Mouse (Mus musculus) hindbrain, embryonic 15.5 days (tissue): ENCODE data around the gene Tbc1d10a. TPM values are rescaled to one million over a fixed set of nuclear protein-coding genes. Genes with fewer than 3 reads are reported as not detected.

Experiments used
- microRNA-seq: library from miRNA; unstranded; fragments of <30 nt; microRNA quantifications from one replicate; pipeline ENCODE4, GENCODE M21; 2016
- polyA plus RNA-seq: library from polyadenylated mRNA; unstranded; fragments of >200 nt; fragmentation: Nextera tagmentation; extraction: Ambion mirVana; gene quantifications from 2 replicates; pipeline ENCODE4 v1.2.1, GENCODE M21; 2015

The Tbc1d10a gene
- polyA plus RNA-seq, 1 experiment from 2014 or later: 38.1 TPM

Small RNA genes lying within 50 kb of the gene (microRNA-seq; reads per million reads assigned to microRNA genes)
- gene Mir3060: 5.9 reads per million, percentile 23 among the genes with 10 or more reads in this experiment

Other genes starting within 250 kb of the Tbc1d10a start
- 55.2 and 57.5 TPM in 2 replicates for gene Pes1, start 222.8 kb upstream of the Tbc1d10a start, polyA plus RNA-seq
- gene 4930556J24Rik, start 210.0 kb upstream of the Tbc1d10a start, polyA plus RNA-seq: 0.13 TPM in 1 of 2 replicates, not detected in the other
- gene Gal3st1, start 203.2 kb upstream of the Tbc1d10a start, polyA plus RNA-seq: 9.5 and 9.8 TPM in 2 replicates
- not detected in 2 replicates for gene Sec14l4, start 155.3 kb upstream of the Tbc1d10a start, polyA plus RNA-seq
- gene Sec14l3, start 121.9 kb upstream of the Tbc1d10a start, polyA plus RNA-seq: 0.39 and 0.86 TPM in 2 replicates
- gene Mtfp1, start 91.3 kb upstream of the Tbc1d10a start, polyA plus RNA-seq: 10.7 and 12.3 TPM in 2 replicates
- 6.1 and 6.4 TPM in 2 replicates for gene Sec14l2, start 63.4 kb upstream of the Tbc1d10a start, polyA plus RNA-seq
- gene Rnf215, start 51.6 kb upstream of the Tbc1d10a start, polyA plus RNA-seq: 46.4 and 48.7 TPM in 2 replicates
- gene Ccdc157, start 26.5 kb upstream of the Tbc1d10a start, polyA plus RNA-seq: 8.3 and 10.0 TPM in 2 replicates
- 46.5 and 52.9 TPM in 2 replicates for gene Sf3a1, start 26.4 kb upstream of the Tbc1d10a start, polyA plus RNA-seq
- gene Castor1, start 31.4 kb downstream of the Tbc1d10a start, polyA plus RNA-seq: 4.6 and 5.3 TPM in 2 replicates
- gene Osm, start 49.6 kb downstream of the Tbc1d10a start, polyA plus RNA-seq: not detected in 2 replicates
- gene Lif, start 70.8 kb downstream of the Tbc1d10a start, polyA plus RNA-seq: 0.08 TPM in 1 of 2 replicates, not detected in the other